In genomic region chr6:83399790-83400189, GRCm38 (mm10) we compare ENCODE assay signal across 19 mouse cellular contexts.
"Had no signal": no experiment of that assay in that cellular context is flagged by ENCODE, and none has a peak within 500 bp of the region (broad histone marks: within the 10 kb centered on the region; RNA-seq: fewer than 3 reads in every experiment).

No protein-coding gene starts in this region.

- H3K4me2 ChIP-seq: limb, embryonic 13.5 days; lung, embryonic 14.5 days; midbrain, embryonic 11.5 days; midbrain, embryonic 15.5 days; neural tube, embryonic 12.5 days; neural tube, embryonic 15.5 days had no signal

- DNase-seq: kidney, adult 18-20 months; kidney, adult 9 months; kidney, postnatal 14 days; kidney, postnatal 4 days; left cerebral cortex, postnatal 4 days; lung, embryonic 14.5 days; right cerebral cortex, adult 18-20 months; right cerebral cortex, postnatal 14 days; right cerebral cortex, postnatal 4 days; thymus, adult 2 months; thymus, postnatal 14 days; thymus, postnatal 4 days had no signal

- ATAC-seq: intestine, embryonic 16.5 days; midbrain, embryonic 15.5 days had no signal

- H3K9me3 ChIP-seq: limb, embryonic 13.5 days; midbrain, embryonic 15.5 days; neural tube, embryonic 12.5 days; neural tube, embryonic 15.5 days had no signal

- H3K4me3 ChIP-seq: limb, embryonic 13.5 days; midbrain, embryonic 15.5 days; neural tube, embryonic 12.5 days; neural tube, embryonic 15.5 days had no signal

- H3K9ac ChIP-seq: limb, embryonic 13.5 days; liver, embryonic 14.5 days; lung, embryonic 14.5 days; midbrain, embryonic 15.5 days; neural tube, embryonic 12.5 days; neural tube, embryonic 15.5 days had no signal

- H3K27ac ChIP-seq: limb, embryonic 13.5 days; liver, embryonic 14.5 days; midbrain, embryonic 15.5 days; neural tube, embryonic 12.5 days; neural tube, embryonic 15.5 days had no signal

- H3K4me1 ChIP-seq: midbrain, embryonic 15.5 days; neural tube, embryonic 12.5 days had no signal

- H3K27me3 ChIP-seq: limb, embryonic 13.5 days; midbrain, embryonic 15.5 days; neural tube, embryonic 12.5 days; neural tube, embryonic 15.5 days had no signal
